Comparison of ENCODE assay signal across 25 mouse cellular contexts in the genomic region with DNA sequence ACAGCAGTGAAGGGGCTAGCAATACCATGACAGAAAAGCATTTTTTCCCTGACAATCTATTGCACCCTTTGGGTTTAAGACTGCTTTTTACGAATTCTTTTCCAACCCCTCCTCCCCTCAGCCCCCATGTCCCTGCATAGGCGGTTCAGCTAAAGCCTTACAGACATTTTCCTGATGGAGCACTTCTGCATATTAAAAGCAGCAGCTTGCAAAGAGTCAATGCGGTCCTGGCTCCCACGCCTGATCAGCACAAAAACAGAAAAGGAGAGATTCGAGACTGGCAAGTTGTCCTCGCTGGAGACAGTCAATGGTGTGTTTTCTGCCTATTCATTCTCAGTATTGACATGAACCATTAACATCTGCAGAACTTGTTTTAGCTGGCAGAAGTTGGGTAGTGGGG. TPM values are rescaled to one million over a fixed set of nuclear protein-coding genes. Genes with fewer than 3 reads are reported as not detected.
A peak's percentile ranks its signal among the peaks of the same experiment; 100 is the strongest.
DNase-seq lines count a peak whose midpoint lies in the region; ATAC-seq and TF ChIP-seq lines count a peak whose summit lies in the region.
"Had no signal": no experiment of that assay in that cellular context is flagged by ENCODE, and none has a peak within 500 bp of the region (broad histone marks: within the 10 kb centered on the region; RNA-seq: fewer than 3 reads in every experiment).

No protein-coding gene starts in this region.

- no peak for TF ChIP-seq CTCF in hindbrain, postnatal 0 days (IDR thresholded peaks at IDR 0.05; ENCODE audit: low read depth)
- no peak for TF ChIP-seq CTCF in brain, embryonic 14.5 days (IDR thresholded peaks at IDR 0.05; ENCODE audit: borderline replicate concordance, extremely low read depth, insufficient read depth, insufficient read length)

- H3K9me3 ChIP-seq in hindbrain, embryonic 11.5 days (ENCODE audit: control insufficient read depth, low read length), result no peaks in the 10 kb centered on the region
- no peaks in the 10 kb centered on the region for H3K9me3 ChIP-seq in hindbrain, postnatal 0 days (ENCODE audit: low read length)
- H3K9me3 ChIP-seq in midbrain, embryonic 11.5 days (ENCODE audit: control insufficient read depth, low read length), result no peaks in the 10 kb centered on the region
- H3K9me3 ChIP-seq in midbrain, embryonic 14.5 days (ENCODE audit: control insufficient read depth, low read length), result no peaks in the 10 kb centered on the region
- H3K9me3 ChIP-seq: embryonic facial prominence, embryonic 15.5 days; forebrain, embryonic 10.5 days; heart, embryonic 10.5 days; hindbrain, embryonic 15.5 days had no signal

- 0 out of 2 replicates have a peak overlapping the region, but pooled peaks have one; percentile 10 for H3K27ac ChIP-seq in hindbrain, embryonic 11.5 days (ENCODE audit: low read depth, low read length)
- H3K27ac ChIP-seq in hindbrain, postnatal 0 days, result no peak overlapping the region
- H3K27ac ChIP-seq in midbrain, embryonic 11.5 days (ENCODE audit: low read depth, low read length), result peak overlapping the region; percentile 40; the same call in 1 of the 2 replicates
- H3K27ac ChIP-seq in midbrain, embryonic 14.5 days (replicated peaks; ENCODE audit: low read depth, low read length), result no peak overlapping the region
- H3K27ac ChIP-seq: embryonic facial prominence, embryonic 15.5 days; forebrain, embryonic 10.5 days; heart, embryonic 10.5 days; hindbrain, embryonic 15.5 days had no signal

- DNase-seq in hindbrain, embryonic 11.5 days (ENCODE audit: low spot score), result no peak
- no peak for DNase-seq in hindbrain, postnatal 0 days (ENCODE audit: low spot score)
- DNase-seq in kidney, postnatal 4 days, result peak; percentile 19 to 33
- DNase-seq in kidney, postnatal 36 days, result no peak
- DNase-seq in midbrain, embryonic 11.5 days (ENCODE audit: low spot score, missing footprints), result no peak
- DNase-seq in midbrain, embryonic 14.5 days, result no peak
- DNase-seq in brain, embryonic 14.5 days (ENCODE audit: low read depth), result peak; percentile 50
- DNase-seq: adrenal gland, adult 2 months; adrenal gland, postnatal 25 days; cerebellum, adult 11 months; cerebellum, adult 8-10 months; cerebellum, postnatal 14 days; embryo, embryonic 11 days; gastrocnemius, postnatal 10 days; heart, adult 18-20 months; heart, postnatal 10 days; heart, postnatal 4 days had no signal

- no peak overlapping the region for H3K4me3 ChIP-seq in hindbrain, embryonic 11.5 days (ENCODE audit: low read depth, low read length)
- no peak overlapping the region for H3K4me3 ChIP-seq in hindbrain, postnatal 0 days (ENCODE audit: low read length)
- no peak overlapping the region for H3K4me3 ChIP-seq in midbrain, embryonic 11.5 days (ENCODE audit: low read depth, low read length)
- no peak overlapping the region for H3K4me3 ChIP-seq in midbrain, embryonic 14.5 days (replicated peaks; ENCODE audit: low read depth, low read length)
- H3K4me3 ChIP-seq: embryonic facial prominence, embryonic 15.5 days; erythroblast, embryonic 14.5 days; forebrain, embryonic 10.5 days; heart, embryonic 10.5 days; hindbrain, embryonic 15.5 days had no signal

- TF ChIP-seq POLR2A in brain, embryonic 14.5 days (IDR thresholded peaks at IDR 0.05; ENCODE audit: borderline replicate concordance, extremely low read depth, insufficient read depth, insufficient read length, poor library complexity, severe bottlenecking), result no peak

- H3K9ac ChIP-seq in hindbrain, embryonic 11.5 days (ENCODE audit: low read depth, low read length), result no peak overlapping the region
- no peak overlapping the region for H3K9ac ChIP-seq in hindbrain, postnatal 0 days (replicated peaks; ENCODE audit: low read length)
- no peak overlapping the region for H3K9ac ChIP-seq in midbrain, embryonic 11.5 days (ENCODE audit: low read length)
- no peak overlapping the region for H3K9ac ChIP-seq in midbrain, embryonic 14.5 days (replicated peaks; ENCODE audit: low read length)
- H3K9ac ChIP-seq: embryonic facial prominence, embryonic 15.5 days; hindbrain, embryonic 15.5 days had no signal

- no peaks in the 10 kb centered on the region for H3K36me3 ChIP-seq in hindbrain, embryonic 11.5 days (ENCODE audit: control insufficient read depth, insufficient read depth, low read length)
- peaks cover 13% of the 10 kb centered on the region; the same call in 1 of the 2 replicates for H3K36me3 ChIP-seq in hindbrain, postnatal 0 days (ENCODE audit: insufficient read depth, low read length)
- no peaks in the 10 kb centered on the region for H3K36me3 ChIP-seq in midbrain, embryonic 11.5 days (ENCODE audit: control insufficient read depth, insufficient read depth, low read length)
- H3K36me3 ChIP-seq in midbrain, embryonic 14.5 days (ENCODE audit: control insufficient read depth, insufficient read depth, low read length), result peaks cover 24% of the 10 kb centered on the region
- H3K36me3 ChIP-seq: embryonic facial prominence, embryonic 15.5 days had no signal

- H3K4me2 ChIP-seq in hindbrain, embryonic 11.5 days (replicated peaks; ENCODE audit: low read depth, low read length), result no peak overlapping the region
- H3K4me2 ChIP-seq in hindbrain, postnatal 0 days (ENCODE audit: low read depth, low read length), result no peak overlapping the region
- H3K4me2 ChIP-seq in midbrain, embryonic 11.5 days, result no peak overlapping the region
- no peak overlapping the region for H3K4me2 ChIP-seq in midbrain, embryonic 14.5 days (ENCODE audit: low read length)
- H3K4me2 ChIP-seq: embryonic facial prominence, embryonic 15.5 days; hindbrain, embryonic 15.5 days had no signal

- 38% methylated on average over 6 of the region's 6 CpGs for WGBS in hindbrain, embryonic 11.5 days
- 30% methylated on average over 6 of the region's 6 CpGs for WGBS in hindbrain, postnatal 0 days
- WGBS in midbrain, embryonic 11.5 days, result 32% methylated on average over 6 of the region's 6 CpGs
- WGBS in midbrain, embryonic 14.5 days, result 25% methylated on average over 6 of the region's 6 CpGs

- no peaks in the 10 kb centered on the region for H3K4me1 ChIP-seq in hindbrain, embryonic 11.5 days (replicated peaks; ENCODE audit: control insufficient read depth, insufficient read depth, low read length)
- H3K4me1 ChIP-seq in hindbrain, postnatal 0 days (ENCODE audit: insufficient read depth, low read length), result no peaks in the 10 kb centered on the region
- H3K4me1 ChIP-seq in midbrain, embryonic 11.5 days (ENCODE audit: control insufficient read depth, insufficient read depth, low read length), result peaks cover 4% of the 10 kb centered on the region; the same call in 1 of the 2 replicates
- no peaks in the 10 kb centered on the region for H3K4me1 ChIP-seq in midbrain, embryonic 14.5 days (ENCODE audit: control insufficient read depth, insufficient read depth, low read length)
- H3K4me1 ChIP-seq: heart, embryonic 10.5 days; hindbrain, embryonic 15.5 days had no signal

- ATAC-seq in hindbrain, embryonic 11.5 days (ENCODE audit: low FRiP score), result peak; percentile 27; the same call in 1 of the 2 replicates
- no peak for ATAC-seq in hindbrain, postnatal 0 days
- ATAC-seq in midbrain, embryonic 11.5 days (ENCODE audit: low FRiP score), result peak; percentile 74
- ATAC-seq in midbrain, embryonic 14.5 days (ENCODE audit: low FRiP score, low TSS enrichment), result no peak; the same call in 1 of the 2 replicates
- ATAC-seq: forebrain, embryonic 14.5 days had no signal

- H3K27me3 ChIP-seq in hindbrain, embryonic 11.5 days (ENCODE audit: control insufficient read depth, insufficient read depth, low read length), result peaks cover 29% of the 10 kb centered on the region
- H3K27me3 ChIP-seq in hindbrain, postnatal 0 days (ENCODE audit: insufficient read depth, low read length), result no peaks in the 10 kb centered on the region
- H3K27me3 ChIP-seq in midbrain, embryonic 11.5 days (ENCODE audit: control insufficient read depth, insufficient read depth, low read length), result peaks cover 79% of the 10 kb centered on the region
- H3K27me3 ChIP-seq in midbrain, embryonic 14.5 days (ENCODE audit: control insufficient read depth, insufficient read depth, low read length), result peaks cover 78% of the 10 kb centered on the region
- H3K27me3 ChIP-seq: CH12.LX; embryonic facial prominence, embryonic 15.5 days; hindbrain, embryonic 15.5 days had no signal

RNA-seq across cellular contexts. Expression of gene Shisa3, which starts 55.0 kb away (rescaled TPM):
- 3.3 and 5.1 TPM in 2 replicates for polyA plus RNA-seq in hindbrain, embryonic 11.5 days (2014; fragmentation: Nextera tagmentation; extraction: Ambion mirVana)
- 3.1 and 3.2 TPM in 2 replicates for total RNA-seq in hindbrain, postnatal 0 days (2014; rRNA removed)
- 1.4 and 1.6 TPM in 2 replicates for polyA plus RNA-seq in hindbrain, postnatal 0 days (2015; fragmentation: Nextera tagmentation; extraction: Ambion mirVana)
- 22.5 and 23.1 TPM in 2 replicates for polyA plus RNA-seq in midbrain, embryonic 11.5 days (2014; fragmentation: Nextera tagmentation; extraction: Ambion mirVana)
- 24.7 and 32.7 TPM in 2 replicates for polyA plus RNA-seq in midbrain, embryonic 14.5 days (2014; fragmentation: Nextera tagmentation; extraction: Ambion mirVana)
- polyA plus RNA-seq in brain, embryonic 14.5 days (2012; rRNA removed), result 7.5 and 12.6 TPM in 2 replicates
- total RNA-seq: CH12.LX; common myeloid progenitor, adult 5-6 weeks had no signal
- polyA plus RNA-seq: erythroblast, embryonic 14.5 days had no signal

Comparison
In these comparisons a context has a peak if more than half of its experiments do, and no peak if none do; other contexts are left out.
1. ATAC-seq: peak in hindbrain, embryonic 11.5 days (single experiment) and midbrain, embryonic 11.5 days (single experiment); none in hindbrain, postnatal 0 days (single experiment) and midbrain, embryonic 14.5 days (single experiment).
2. DNase-seq: peak in kidney, postnatal 4 days (2 of 2) and brain, embryonic 14.5 days (single experiment); none in hindbrain, embryonic 11.5 days (single experiment), hindbrain, postnatal 0 days (single experiment), kidney, postnatal 36 days (0 of 2), midbrain, embryonic 11.5 days (single experiment) and midbrain, embryonic 14.5 days (single experiment).
3. H3K27ac ChIP-seq: peak in hindbrain, embryonic 11.5 days (single experiment) and midbrain, embryonic 11.5 days (single experiment); none in hindbrain, postnatal 0 days (single experiment) and midbrain, embryonic 14.5 days (single experiment).